Mouse (Mus musculus) adrenal gland, postnatal 36 days (tissue): ENCODE data around the gene Gm44973. TPM values are rescaled to one million over a fixed set of nuclear protein-coding genes. Genes with fewer than 3 reads are reported as not detected.
"Not testable (repeated sequence)": the region's sequence is repeated elsewhere in the genome, so short reads cannot be mapped to it uniquely, and the experiment has no call there.

Experiments used
- DNase-seq, 2 experiments: peaks; one replicate each; pipeline ENCODE4 v3.0.0; 2021; ENCODE audit warnings: mixed read lengths in 1 of 2
- total RNA-seq, 2 experiments: library from RNA; stranded (reverse); gene quantifications; 2 replicates each; pipeline ENCODE4 v1.2.3; 2021

Gene Gm44973
- total RNA-seq, 2 experiments from 2014 or later, result not detected

DNA sequence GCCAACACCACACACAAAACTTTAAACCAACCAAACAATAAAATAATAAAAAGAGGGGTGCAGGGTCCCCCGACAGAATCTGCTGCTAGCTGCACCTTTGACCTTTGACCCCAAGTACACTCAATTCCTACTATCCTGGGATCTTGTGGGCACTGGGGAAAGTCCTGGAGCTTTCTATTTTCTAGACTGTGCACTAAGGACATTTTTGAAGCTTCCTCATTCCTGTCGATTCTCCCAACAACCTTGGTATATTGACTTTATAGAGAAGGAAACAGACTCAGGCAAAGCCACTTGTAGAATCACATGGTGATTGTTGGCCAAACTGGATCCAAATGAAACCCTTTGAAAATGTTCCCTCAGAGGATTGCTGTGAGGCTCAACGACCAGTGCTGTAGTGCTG lies 761 bp downstream of the Gm44973 start:
- no peak for DNase-seq

DNA sequence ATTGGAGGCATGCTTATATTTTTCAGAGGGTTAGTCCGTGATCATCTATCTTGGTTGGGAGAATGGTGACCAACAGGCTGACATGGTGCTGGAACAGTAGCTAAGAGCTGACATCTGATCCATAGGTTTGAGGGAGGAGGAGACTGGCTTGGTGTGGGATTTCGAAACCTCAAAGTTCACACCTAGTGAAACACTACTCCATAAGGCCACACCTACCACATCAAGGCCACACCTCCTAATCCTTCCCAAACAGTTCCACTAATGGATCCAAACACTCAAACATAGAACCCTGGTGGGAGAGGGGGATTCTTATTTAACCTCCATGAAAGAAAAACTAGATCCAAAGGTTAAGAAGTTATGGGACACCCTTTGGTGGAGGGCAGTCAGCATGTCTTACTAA lies 1.6 kb downstream of the Gm44973 start:
- DNase-seq, result no peak

DNA sequence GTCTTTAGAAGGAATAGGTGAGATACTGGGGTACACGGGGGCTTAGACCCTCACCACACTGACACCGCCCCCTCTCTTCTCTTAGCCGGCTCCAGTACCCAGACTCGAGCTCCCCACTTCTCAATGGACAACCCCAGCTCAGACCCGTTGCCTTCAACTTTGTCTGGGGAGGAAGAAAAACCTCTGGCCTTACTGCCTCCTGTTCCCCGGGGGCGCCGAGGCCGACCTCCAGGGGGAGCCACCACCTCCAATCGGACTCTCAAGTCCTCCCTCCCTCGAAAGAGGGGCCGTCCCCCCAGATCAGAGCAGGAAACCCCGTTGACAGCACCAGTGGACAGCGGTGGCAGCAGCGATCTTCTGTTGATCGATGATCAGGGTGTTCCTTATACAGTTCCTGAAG lies 2.1 kb downstream of the Gm44973 start:
- DNase-seq, result no peak

DNA sequence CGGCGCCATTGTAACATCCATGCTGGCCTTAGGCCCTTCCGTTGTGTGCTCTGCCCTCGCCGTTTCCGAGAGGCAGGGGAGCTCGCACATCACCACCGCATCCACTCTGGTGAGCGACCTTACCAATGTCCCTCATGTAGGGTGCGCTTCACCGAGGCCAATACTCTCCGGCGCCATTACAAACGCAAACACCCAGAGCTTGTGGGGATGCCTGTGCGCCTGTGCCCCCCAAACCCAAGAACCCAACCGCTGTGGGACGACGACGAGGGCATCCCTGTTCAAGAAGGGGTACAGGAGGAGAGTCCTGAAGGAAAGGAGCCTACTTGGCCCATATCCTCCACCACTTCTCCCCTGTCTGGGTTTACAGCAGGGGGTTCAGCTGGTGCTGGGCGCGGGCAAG lies 2.6 kb downstream of the Gm44973 start:
- no peak for DNase-seq

DNA sequence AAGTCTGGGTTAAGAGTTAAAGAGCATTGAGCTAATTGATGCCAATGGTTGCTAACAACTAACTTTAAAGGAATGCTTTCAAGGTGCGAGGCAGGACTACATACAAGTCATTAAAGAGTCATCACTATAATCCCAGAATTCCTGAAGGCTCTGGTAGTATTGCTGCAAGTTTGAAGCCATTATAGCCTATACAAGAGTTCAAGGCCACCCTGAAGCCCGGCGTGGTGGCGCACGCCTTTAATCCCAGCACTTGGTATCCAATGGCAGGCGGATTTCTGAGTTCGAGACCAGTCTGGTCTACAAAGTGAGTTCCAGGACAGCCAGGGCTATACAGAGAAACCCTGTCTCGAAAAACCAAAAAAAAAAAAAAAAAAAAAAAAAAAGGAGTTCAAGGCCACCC lies 4.3 kb downstream of the Gm44973 start:
- DNase-seq, result not testable (repeated sequence)

DNA sequence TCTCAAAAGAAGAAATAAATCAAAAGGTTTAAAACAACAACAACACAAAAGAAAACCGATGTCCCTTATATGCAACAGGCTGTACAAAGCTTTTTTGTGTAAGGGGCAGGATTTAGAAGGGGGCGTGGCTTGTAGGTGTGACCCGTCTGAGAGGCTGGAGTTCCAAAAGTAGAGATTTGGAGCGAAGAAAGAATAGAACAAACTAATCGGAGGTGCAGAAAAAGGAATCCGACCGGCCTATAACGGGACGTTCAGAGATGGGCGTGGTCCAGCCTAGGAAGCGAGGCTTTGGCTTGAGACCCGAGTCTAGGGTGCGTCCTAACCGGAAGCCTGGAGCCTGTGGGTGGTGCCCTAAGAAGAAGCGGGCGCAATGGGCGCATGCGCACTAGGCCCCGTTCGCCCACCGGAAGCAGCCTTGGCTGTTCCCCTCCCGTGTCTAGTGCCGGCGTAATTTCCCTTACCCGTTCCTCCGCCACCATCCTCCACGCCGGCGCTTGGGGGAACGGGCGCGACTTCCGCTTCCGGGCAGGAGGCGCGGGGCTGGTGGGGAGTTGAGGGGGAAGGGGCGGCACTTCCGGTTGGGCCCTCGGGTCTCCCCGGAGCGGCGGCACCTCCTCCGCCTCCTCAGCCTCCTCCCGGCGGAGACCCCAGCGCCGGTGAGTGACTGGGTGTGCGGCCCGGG lies 4.8 kb downstream of the Gm44973 start, which contains the start of the genes Zfp865 and Ccdc106:
Gene Zfp865 (plus strand): TSS at position 377 of the 682 bp plus-strand sequence.
Gene Ccdc106 (plus strand): TSS at position 554 of the 682 bp plus-strand sequence.
- DNase-seq, result peak; percentile 99 to 100

DNA sequence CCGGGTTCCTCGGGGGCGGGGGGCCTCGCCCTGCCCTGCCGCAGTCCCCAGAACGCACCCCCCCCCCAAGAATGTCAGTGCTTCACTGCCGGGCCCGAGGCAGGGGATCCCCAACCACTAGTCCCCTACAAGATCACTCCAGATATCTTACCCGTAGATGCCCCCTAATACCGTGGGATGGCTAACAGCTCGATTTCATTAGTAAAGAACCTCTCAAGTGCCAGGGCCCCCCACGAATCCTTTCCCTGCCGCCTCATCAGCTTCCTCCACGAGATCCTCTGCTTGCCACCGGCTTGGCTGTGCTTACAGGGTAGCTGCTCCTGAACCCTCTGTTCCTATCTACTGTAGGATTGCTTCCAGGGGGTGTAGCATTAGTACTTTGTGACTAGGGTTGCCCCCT lies 5.4 kb downstream of the Gm44973 start:
- no peak for DNase-seq

DNA sequence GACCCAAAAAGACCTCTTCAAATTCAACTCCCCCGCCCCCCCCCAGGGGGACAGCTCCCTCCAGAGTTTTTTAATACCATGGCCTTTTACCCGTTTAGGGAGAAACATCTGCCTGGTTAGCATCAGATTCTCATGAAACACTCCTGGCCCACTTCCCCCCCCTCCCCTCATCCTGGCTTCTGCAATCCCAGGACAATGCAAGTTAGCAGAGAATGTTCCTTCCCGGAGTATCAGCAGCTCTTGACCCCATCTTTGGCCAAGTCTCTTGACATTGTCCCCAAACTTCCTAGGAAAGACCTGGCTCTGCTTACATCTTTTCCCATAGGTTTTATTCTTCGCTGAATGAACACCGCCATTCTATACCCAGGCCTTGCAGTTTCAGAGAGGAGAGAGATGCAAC lies 5.9 kb downstream of the Gm44973 start:
- no peak for DNase-seq

DNA sequence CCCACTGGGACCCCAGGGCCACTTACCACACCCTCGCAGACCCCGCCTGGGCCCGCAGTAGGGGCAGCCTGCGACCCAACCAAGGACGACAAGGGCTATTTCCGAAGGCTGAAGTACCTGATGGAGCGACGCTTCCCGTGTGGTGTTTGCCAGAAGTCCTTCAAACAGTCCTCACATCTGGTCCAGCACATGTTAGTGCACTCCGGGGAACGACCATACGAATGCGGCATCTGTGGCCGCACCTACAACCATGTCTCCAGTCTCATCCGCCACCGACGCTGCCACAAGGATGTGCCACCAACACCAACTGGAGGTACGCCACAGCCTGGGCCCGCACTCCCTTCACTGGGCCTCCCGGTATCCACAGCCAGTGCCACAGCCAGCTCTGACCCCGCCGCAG lies 14.2 kb downstream of the Gm44973 start:
- no peak for DNase-seq

DNA sequence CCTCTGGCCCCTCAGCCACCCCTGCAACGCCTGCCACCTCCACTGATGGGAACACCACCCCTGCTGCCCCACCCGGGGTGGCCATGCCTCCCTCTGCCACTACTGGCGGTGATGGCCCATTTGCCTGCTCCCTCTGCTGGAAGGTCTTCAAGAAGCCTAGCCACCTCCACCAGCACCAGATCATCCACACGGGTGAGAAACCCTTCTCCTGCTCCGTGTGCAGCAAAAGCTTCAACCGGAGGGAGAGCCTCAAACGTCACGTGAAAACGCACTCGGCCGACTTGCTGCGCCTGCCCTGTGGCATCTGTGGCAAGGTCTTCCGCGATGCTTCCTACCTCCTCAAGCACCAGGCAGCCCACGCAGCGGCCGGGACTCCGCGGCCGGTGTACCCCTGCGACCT lies 14.7 kb downstream of the Gm44973 start:
- no peak for DNase-seq

DNA sequence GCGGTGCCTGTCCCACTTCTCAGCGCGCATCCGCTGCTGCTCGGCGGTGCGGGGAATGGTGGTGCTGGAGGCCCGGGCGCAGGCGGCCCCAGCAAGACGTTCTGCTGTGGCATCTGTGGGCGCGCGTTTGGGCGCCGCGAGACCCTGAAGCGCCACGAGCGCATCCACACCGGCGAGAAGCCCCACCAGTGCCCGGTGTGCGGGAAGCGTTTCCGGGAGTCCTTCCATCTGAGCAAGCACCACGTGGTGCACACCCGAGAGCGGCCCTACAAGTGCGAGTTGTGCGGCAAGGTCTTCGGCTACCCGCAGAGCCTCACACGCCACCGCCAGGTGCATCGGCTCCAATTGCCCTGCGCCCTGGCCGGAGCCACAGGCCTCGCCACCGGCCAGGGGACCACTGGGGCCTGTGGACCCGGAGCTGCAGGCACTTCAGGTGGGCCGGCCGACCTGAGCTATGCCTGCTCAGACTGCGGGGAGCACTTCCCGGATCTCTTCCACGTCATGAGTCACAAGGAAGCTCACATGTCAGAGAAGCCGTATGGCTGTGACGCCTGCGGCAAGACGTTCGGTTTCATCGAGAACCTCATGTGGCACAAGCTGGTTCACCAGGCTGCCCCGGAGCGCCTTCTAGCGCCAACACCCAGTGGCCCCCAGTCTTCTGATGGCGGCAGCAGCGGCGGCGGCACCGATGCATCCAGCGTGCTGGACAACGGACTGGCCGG lies 15.4 kb downstream of the Gm44973 start:
- DNase-seq, result no peak

DNA sequence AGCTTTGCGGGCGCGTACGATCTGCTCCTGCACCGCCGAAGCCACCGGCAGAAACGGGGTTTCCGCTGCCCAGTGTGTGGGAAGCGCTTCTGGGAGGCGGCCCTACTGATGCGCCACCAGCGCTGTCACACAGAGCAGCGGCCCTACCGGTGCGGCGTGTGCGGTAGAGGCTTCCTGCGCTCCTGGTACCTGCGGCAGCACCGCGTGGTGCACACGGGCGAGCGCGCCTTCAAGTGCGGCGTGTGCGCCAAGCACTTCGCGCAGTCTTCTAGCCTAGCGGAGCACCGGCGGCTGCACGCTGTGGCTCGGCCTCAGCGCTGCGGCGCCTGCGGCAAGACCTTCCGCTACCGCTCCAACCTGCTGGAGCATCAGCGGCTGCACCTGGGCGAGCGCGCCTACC lies 16.2 kb downstream of the Gm44973 start:
- no peak for DNase-seq

DNA sequence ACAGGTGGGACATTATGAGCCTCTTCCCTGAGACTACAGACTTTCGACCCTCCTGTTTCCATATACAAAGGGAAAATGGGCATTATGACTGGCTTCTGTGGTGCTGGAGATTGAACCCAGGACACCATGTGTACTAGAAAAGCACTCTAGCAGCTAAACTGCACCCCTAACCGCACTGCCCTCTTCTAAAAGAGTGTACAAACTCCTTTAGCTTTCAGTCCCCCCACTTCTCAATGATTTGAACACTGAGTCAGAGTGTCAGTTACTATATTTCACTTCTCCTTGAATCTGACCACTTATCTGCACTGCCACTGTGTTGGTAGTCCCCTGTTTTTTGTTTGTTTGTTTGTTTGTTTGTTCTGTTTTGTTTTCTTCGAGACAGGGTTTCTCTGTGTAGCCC lies 18.5 kb downstream of the Gm44973 start, which contains the start of gene 4632433K11Rik:
Gene 4632433K11Rik (plus strand): TSS at position 301 of the 400 bp plus-strand sequence.
- no peak for DNase-seq

DNA sequence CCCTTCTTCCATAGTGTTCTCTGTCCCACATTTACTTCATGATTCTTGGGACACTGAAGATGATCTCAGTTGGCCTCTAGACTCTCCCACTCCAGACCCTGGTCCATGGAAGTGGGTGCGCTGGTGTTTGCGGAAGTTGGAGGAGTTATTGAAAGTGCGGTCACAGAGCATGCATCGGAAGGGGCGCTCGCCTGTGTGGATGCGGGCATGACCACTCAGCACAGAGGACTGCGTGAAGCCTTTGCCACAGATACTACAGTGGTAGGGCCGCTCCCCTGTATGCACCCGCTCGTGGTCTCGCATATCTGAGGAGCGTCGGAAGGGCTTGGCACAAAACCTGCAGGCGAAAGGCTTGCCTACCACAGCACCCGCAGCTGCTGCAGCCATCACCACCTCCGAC lies 20.3 kb downstream of the Gm44973 start:
- DNase-seq, result no peak

DNA sequence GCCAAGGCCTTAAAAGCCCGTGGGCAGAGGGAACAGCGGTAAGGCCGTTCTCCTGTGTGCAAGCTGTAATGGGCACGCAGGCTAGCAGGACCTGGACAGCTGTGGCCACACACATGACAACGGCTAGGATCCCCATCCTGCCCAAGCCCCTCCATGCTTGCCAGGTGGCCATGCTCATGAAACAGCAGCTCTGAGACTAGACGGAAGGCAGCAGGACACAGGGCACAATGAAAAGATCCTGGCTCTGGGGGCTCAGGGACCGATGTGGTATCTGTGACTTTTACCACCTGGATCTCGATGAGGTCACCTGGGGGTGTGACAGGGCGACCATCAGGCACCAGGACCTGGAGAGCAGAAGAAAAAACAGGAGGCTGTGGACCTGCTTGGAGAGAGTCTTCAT lies 20.8 kb downstream of the Gm44973 start:
- no peak for DNase-seq

DNA sequence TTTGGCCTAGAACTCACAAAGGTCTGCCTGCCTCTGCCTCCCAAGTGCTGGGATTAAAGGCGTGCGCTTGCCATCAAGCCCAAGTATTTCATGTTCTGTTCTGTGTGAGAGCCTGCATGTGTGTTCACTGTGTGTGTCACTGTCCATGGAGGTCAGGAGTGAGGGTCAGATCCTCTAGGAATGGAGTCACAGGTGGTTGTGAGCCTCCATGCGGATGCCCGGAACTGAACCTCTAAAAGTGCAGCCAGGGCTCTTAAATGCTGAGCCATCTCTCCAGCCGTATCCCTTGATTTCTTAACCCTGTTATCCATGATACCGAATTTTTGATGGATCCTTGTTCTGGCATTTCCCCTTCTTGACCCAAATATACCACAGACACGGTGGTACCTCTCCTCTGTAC lies 21.7 kb downstream of the Gm44973 start:
- no peak for DNase-seq

DNA sequence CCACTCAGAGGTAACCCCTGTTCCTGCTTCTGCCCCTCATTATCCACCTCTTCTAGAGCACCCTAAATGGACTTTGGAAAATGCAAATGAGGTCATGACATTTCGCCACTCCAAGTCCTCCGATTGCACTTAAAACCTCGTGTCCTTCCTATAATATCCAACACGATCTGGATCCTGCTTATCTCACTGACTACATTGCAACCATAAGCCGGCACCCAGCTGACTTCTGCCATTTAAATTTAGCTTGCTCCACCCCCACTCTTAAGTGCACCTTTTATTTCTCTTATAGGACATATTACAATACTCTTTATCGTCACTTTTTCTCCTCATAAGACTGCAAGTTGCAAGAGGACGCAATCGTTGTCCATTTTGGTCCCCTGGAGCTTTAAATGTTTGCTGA lies 22.2 kb downstream of the Gm44973 start:
- no peak for DNase-seq

DNA sequence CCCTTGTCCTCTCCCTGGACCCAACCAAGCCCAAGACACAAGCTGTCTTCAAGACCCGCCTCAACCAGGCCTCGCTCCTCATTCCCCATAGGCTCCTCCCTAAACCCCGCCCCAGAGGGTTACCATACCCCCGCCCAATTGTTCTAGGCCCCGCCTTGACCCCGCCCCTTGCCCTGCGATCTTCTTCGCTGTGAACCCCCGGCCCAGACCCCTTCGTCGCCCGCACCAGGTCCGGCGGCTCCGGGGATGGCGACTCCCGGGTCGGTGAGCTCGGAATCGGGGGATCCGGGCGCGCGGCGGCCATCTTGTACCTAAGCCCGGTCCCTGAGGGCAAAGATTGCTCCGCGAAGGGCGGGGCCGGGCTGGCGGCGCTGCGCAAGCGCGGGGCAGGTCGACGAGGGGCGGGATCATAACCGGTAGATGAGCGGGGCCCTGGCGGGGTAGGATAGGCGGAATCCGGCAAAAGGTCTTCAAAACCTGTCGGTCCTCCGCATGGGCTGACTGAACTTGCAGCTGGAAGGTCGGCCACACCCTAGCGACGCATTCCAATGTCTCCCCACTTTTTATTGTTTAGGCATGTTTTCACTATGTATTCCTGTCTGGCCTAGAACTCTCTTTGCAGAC lies 22.9 kb downstream of the Gm44973 start, which contains the start of gene Zfp784:
Gene Zfp784 (minus strand): TSS at position 338 of the 624 bp plus-strand sequence.
- DNase-seq, result peak; percentile 95 to 97

DNA sequence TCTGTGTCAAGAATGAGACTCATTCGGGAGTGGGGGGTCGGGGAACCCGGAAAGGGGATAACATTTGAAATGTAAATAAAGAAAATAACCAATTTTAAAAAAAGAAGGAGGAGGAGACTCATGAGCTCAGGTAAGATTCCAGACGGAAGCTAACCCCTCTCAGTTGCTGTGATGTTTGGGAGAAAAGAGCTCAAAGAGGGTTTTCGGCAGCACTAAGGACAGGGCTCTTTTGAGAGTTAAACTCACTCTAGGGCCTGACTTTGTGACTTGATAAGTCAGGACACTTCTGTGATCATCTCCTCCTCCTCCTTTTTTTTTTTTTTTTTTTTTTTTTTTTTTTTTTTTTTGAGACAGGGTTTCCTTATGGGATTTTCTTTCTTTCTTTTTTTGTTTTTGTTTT lies 23.6 kb downstream of the Gm44973 start:
- no peak for DNase-seq

DNA sequence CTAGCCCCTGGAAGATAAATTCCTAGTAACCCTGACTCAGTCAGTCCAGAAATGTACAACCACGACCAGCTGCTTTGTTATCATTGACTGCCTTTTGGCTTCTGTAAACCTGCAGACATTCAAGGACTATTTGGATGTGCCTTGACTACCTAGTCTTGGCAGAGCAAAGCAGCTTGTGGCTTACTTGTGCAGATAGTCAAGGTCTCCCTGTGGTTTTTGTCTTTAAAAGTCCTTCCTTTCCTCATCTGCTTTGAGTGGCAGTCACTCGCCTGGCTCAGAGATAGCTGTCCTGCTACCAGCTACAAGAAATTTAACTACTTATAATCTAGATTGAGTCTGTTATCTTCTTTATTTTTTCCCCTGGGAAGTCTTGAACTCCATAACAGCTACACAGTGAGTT lies 29.7 kb downstream of the Gm44973 start:
- DNase-seq, result no peak

DNA sequence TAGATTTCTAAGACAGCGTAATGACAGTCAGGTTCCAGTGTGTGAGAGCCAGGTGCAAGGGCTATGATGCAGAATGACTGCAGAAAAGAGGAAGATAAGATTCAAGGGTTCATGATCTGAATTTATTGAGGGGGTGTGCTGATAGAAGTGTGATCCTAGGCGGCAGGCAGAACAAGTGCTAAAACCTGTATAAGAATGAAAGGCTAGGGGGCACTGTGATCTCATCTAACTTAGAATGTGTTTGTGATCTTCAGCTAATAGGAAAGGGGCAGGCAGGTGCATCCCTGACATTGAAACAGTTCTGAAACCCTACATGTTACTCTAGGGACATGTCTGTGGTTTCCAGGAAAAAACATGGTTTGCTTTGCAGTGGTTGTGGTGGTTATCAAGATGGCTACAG lies 30.8 kb downstream of the Gm44973 start:
- no peak for DNase-seq

DNA sequence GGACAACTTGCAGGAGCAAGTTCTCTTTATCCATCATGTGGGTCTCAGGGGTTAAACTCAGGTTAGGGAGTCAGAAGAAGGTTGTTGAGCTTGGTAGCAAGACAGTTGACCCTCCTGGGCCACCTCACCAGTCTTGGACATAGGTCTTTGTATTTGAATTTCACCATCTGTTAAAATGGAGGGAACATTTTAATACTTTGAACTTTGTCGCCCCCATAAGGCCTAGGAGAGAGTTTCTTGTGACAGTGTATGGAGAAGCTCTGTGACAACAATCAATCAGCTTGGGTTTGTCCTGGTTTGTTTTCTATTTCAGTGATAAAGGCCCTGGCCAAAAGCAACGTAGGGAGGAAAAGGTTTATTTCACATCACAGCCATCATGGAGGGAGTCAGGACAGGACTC lies 32.0 kb downstream of the Gm44973 start:
- DNase-seq, result no peak
